Mouse (Mus musculus): Measurements from ENCODE around the gene E130308A19Rik.
"Not testable (repeated sequence)": the region's sequence is repeated elsewhere in the genome, so short reads cannot be mapped to it uniquely, and the experiment has no call there.

The E130308A19Rik gene

DNA sequence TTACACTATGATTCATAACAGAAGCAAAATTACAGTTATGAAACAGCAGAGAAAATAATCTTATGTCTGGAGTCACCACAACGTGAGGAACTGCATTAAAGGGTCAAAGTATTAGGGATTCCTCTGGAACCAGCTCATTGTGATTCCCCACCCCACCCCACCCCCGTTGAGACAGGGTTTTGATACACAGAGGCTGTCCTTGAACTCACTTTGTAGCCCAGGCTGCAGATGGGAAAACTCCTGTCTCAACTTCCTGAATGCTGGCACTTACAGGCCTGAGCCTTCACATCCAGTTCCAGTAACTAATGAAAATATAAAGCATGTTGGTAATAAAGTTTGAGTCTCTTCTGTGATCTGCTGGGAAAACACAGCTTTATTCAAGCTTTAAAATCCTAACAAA is 159.4 kb downstream of the E130308A19Rik start:
- DNase-seq (ENCODE audit: low spot score), result no peak

DNA sequence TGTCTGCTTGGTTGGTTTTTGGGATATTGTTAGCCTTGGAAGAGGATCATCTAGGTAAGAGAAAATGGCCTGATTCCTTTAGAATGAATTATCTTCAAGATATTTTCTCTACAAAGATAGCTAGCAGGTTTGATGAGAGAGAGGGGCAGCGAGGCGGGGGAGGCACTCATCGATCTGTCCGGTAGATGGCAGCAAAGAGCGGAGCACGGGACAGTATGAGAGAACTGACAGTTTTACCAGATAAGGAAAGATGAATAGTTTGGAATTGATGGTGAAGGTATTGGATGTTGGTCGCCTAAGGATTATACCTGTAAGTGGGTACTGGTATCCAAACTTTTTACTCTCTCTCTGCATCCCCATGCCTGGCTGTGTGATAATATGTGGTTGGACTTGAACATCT is 160.7 kb downstream of the E130308A19Rik start:
- DNase-seq (ENCODE audit: low spot score), result peak; percentile 54

DNA sequence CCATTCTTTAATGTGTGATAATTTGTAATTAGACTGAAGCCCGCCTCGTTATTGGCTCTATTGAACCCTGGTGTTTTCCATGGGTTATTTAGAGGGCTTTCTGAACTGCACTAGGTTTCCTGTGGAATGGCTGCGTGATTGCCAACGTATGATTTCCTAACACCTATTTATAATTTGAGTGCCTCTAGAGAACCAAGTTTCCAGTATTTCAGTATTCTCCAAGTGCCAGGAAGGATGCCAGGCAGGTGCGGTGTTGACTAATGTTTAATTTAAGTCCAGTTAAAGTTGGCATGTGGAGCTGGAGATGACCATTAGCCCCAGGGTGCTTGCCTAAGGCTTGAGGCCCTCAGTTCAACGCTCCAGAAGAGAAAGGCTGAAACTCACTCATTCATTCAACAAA is 161.1 kb downstream of the E130308A19Rik start:
- no peak for DNase-seq (ENCODE audit: low spot score)

DNA sequence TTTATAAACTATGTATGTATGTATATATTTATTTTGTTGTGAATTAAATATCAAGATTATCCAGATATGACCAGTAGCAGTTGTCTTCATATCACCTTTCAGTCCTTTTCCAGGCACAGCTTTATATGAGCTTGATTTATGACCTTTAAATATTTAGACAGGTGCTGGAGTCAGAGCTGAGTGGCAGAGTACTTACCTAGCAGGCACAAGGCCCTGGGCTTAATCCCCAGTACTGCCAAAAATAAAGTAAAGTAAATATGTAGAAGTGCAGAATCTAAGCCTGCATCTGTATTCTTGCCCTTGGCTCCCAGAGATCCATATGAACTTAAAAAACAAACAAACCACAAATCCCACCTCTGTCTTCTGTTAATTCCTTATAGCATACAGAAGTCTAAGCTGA is 163.0 kb downstream of the E130308A19Rik start:
- DNase-seq (ENCODE audit: low spot score), result no peak

DNA sequence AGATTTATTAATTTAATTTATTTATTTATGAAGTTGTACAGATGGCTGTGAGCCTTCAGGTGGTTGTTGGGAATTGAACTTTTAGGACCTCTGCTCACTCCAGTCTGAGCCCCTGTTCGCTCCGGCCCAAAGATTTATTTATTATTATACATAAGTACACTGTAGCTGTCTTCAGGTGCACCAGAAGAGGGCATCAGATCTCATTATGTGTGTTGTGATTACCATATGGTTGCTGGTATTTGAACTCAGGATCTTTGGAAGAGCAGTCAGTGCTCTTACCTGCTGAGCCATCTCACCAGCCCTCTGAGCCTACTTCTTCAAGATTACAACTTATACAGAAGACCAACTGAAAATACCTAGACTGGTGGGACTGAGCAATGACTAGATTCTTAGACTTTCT is 167.6 kb downstream of the E130308A19Rik start:
- not testable (repeated sequence) for DNase-seq (ENCODE audit: low spot score)

DNA sequence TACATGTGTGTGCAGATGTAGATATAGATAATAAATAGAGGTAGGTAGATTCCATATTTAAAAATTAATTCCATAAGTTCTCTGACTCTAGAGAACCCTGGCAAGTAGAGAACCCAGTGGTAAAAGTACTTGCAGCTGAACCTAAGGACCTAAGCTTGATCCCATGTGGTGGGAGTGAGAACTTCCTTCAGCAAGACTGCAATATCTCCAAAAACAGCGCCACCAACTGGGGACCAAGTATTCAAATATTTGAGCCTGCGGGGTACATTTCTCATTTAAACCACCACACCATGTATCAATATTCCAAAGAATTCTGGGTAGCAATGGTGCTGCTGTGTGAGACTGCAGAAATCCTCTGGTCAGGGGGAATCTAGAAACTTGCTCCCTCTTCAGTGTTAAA is 168.1 kb downstream of the E130308A19Rik start:
- DNase-seq (ENCODE audit: low spot score), result no peak

DNA sequence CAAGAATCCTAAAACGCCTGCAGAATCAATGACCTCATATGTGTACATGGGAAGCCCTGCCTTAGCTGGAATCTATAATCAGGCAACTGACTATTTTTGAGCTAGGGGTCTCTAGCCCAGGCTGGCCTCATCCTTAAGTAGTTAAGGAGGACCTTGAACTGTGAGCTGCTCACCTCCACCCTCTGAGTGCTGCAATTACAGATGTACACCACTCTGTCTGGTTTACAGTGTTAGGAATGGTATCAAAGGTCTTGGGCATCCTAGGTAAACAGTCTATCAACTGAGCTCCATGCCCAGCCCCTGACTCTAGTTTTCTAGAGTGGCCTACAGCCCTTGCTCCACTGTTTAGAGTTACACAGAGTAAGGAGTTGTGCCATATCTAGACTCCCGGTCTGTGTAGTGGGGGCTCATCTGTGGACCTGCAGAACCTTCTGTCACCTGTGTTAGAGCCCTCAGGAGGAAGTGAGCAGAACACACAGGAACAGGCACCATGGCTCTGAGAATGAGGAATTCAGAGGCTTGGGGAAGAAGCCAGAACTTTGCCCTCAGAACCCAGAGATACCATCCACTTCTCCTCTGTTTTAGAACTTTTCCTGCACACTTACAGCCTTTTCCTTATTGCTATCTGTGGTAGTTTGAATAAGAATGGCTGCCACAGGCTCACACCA is 169.9 kb downstream of the E130308A19Rik start:
- no peak for DNase-seq (ENCODE audit: low spot score)

DNA sequence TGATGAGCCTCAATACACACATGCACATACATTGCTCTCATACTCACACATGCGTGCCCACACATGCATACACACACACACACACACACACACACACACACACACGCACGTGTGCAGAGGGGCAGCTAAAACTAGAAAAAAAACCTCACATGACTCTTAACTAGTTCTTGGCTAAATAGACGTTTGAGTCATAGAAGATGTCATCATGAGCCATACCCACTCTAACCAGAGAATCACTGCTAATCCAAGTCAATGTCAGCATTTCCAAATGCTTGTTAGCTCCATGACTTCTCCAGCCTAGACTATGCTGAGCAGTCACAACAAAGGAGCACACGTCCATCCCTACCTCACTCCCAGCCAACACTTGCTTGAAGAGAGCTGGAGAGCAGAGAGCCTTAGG is 174.2 kb downstream of the E130308A19Rik start:
- no peak for DNase-seq (ENCODE audit: low spot score)

DNA sequence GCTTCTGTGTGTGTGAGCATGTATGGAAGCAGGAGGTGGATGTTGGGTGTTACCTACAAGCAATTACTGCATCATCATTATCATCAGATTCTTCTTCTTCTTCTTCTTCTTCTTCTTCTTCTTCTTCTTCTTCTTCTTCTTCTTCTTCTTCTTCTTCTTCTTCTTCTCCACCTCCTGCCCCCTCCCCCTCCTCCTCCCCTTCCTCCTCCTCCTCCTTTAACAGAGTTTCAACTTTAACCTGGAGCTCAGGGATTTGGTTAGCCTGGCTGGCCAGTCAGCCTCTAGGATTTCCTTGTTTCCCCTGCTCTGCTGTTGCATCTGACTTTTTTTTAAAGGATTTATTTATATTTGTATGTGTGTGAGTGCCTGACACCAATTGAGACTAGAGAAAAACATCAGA is 175.5 kb downstream of the E130308A19Rik start, which contains the start of gene Inip:
Gene Inip, minus strand, starts transcription at position 101 of the 400 bp plus-strand sequence.
- no peak for DNase-seq (ENCODE audit: low spot score)

DNA sequence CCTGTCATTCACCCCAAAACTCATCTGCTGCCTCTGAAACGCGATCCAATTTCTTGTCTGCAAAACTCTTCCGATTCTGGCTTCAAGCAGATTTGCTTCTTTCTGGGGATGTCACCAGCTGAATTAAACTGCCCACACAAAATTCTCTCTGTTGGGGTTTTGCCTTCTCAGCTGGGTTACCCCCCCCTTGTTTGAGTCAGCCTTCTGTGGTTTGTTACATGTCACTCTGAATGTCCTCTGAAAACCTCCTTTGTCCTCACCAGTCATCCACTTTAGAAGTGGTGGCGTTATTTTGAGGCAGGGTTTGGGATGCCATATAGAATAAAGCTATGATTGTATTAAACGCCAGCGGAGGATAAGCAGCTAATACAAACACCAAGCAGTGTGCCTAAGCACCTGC is 176.1 kb downstream of the E130308A19Rik start:
- DNase-seq (ENCODE audit: low spot score), result no peak

DNA sequence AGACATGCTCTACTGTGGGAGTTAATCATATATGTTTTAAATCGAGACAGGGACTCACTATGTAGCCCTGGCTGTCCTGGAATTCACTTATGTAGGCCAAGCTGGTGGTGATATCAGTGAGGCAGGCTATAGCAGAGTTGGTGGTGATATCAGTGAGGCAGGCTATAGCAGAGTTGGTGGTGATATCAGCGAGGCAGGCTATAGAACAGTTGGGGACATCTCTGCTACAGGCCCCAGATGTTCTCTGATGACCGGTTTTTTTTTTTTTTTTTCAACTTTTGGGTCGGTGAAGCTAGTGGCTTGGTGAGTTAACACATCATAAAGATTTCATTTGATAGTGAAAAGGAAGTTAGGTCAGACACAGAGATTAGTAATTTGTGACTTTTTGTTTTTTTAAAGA is 176.8 kb downstream of the E130308A19Rik start:
- DNase-seq (ENCODE audit: low spot score), result no peak

DNA sequence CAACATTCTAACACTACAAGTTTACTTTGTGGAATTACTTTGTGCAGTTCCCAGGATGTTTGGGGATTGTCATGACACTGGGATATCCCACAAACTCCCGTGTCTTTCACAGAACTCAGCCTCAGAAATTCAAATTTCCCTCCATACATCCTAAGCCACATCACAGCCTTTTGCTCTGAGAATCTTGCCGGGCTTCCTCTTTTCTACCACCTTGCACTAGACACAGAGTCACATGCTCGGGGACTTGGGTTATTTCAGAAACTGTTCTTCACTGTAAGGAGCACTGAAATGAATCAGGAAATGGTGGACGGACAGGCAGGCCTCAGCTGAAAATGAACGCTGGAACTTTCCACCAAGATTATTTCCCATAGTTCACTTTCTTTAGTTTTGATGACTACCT is 177.3 kb downstream of the E130308A19Rik start:
- DNase-seq (ENCODE audit: low spot score), result no peak

DNA sequence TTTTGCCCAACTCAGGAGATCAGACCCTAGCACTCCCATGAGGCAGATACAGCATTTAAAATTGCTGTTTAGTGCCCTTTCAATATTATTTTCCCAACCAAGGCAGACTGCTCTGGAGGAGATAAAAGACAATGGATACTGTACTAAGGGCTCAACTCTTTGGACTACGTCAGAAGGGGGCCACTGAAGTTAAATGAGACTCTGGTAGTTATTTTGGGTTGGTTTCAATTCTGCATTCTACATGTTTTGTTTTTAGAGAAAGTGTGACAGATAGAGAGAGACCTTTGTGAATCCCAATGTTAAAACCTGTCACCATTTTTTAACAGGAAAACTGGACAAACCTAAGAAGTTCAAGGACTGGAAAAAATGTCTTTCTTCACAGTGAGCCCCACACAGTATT is 178.7 kb downstream of the E130308A19Rik start:
- no peak for DNase-seq (ENCODE audit: low spot score)

DNA sequence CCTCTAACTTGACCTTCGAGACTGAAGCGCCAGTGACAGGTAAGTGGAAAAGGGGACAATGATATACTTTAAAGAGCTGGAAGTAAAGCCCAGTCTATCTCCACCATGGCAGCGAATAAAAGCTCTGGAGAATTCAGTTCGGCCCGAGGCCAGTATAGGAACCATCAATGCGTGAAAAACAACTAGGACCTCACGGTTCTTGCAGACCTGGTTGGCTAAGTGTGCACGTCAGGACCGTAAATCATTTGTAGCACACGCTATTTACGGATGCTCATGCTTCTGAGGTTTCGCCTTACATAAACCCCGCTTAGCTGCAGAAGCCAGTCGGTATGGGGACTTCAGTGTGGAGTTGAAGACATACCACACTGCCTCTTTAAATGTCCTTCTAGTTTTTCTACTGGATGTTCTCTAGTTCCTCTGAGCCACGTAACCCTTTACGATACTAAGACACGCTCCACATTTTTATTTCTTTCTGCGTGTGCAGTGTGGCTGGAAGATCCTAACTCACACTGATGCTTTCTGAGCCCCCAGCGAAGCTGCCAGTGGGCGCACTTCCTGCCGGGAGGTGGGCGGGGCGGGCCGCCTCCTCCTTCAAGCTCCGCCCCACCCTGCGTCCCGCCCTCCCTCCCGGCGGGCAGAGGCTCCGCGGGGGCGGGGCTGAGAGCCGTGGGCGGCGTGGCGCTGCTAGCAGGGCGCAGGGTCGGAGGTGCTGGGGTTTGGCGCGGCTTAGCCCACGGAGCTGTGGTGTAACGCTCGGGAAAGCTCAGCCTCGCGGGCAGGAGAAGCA is 179.4 kb downstream of the E130308A19Rik start, which contains the start of gene Snx30:
Gene Snx30, plus strand, starts transcription at position 660 of the 787 bp plus-strand sequence.
- DNase-seq (ENCODE audit: low spot score), result peak; percentile 85

DNA sequence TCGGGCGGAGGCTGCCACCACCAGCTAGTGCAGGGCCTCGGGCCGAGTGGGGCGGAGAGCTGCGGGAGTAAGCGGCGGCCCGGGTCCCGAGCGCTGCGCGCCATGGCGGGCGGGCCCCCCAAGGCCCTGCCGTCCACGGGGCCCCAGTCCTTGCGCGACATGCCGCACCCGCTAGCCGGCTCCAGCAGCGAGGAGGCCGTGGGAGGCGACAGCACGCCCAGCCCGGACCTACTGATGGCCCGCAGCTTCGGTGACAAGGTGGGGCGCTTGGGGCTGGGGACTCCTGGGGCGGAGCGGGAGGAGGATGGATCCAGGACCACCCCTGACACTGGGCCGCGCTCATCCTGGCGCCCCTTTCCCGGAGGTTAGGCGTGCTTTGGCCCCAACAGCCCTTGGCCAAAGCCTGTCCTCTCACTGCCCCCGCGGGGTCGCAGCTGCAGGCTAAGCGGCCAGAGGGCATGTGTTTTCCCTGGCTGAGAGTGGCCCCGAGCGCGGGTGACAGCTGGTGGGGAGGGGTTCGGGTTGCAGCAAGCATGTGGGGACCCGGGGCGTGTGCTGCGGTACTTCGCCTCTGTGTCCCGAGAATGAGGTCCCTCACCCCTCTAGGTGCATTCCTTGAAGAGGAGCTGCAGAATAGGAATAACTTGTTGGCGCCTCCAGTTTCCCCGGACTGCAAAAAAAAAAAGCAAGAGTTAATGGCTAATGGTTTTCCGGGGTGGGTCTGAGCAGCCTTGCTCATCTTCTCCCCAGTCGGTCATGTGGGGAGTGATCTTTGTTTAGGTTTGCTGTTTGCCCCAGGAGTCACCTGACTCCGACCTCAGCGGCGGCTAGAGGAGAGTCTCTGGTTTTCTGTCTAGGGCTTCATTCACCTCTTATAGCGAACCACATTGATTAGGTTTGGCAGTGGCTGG is 180.2 kb downstream of the E130308A19Rik start:
- DNase-seq (ENCODE audit: low spot score), result peak; percentile 89

DNA sequence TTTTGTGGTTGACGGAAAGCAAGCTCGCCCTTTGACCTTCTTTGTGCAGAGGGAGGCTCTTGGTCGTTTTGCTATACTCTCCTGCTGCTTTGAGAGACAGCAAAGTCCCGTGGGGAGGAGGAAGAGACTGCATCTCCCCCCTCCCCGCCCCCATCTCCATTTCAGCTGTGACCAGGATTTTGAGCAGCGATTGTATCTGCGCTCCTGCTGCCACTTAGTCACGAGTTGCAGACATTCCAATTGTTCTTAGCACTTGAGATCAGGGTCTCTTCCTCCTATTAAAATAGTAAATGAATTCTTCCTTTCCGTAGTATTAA is 180.8 kb downstream of the E130308A19Rik start:
- DNase-seq (ENCODE audit: low spot score), result no peak

DNA sequence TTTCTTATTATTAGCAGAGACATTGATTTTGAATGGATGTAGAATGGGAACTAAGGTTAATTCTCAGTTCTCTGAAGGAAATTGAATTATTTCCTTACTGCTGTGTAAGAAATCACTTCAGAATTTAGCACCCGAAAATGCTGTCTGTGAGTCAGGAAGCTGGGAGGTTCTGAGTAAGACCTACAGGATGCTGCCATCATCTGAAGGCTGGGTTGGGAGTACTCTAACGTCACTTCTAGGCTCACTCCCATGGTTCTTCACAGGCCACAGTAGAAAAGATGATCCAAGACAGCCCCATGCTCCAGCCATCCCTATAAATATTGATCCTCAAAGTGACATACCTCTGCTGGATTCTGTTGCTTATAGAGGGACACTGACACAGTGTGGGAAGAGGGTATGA is 181.5 kb downstream of the E130308A19Rik start:
- no peak for DNase-seq (ENCODE audit: low spot score)

DNA sequence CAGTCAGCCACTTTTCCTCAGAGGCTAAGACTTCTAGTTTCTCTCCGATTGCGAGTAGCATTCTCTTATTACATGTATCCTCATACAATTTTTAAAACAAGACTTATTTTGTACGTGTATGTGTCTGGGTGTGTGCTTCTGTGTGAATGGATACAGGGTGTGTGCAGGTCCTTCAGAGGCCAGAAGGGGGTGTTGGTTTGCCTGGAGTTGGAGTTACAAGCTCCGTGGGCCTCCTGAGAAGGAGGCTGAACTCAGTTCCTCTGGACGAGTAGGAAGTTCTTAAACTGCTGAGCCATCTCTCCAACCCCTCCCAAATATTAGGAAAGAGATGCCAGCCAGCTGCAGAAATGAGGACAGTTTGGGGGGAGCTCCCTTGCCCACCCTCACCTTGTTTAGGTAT is 182.4 kb downstream of the E130308A19Rik start:
- DNase-seq (ENCODE audit: low spot score), result no peak
